Mouse (Mus musculus) T-helper 2 cell (primary cell): ENCODE data around the gene Gm45717.
"Not testable (repeated sequence)": the region's sequence is repeated elsewhere in the genome, so short reads cannot be mapped to it uniquely, and the experiment has no call there.

Experiments used
- in situ Hi-C: fragments of 300-600 bp; cut with MboI, MseI; formaldehyde crosslinking; loops from one replicate; pipeline ENCODE4 v1.15.1; 2025; ENCODE audit warnings: high pct_unique_total_duplicates

Gm45717 gene

GRCm38 (mm10) chr7:140955758-140956555 lies at the start of gene Gm45717, which contains the start of gene Ifitm2:
Gene Gm45717, minus strand, starts transcription at chr7:140955937.
Gene Ifitm2, minus strand, starts transcription at chr7:140955987.
- in situ Hi-C loops: loop anchor here (5.0 kb wide), 2 partner anchors 61 to 96 kb away; partner anchors contain the start of gene Ifitm6

DNA sequence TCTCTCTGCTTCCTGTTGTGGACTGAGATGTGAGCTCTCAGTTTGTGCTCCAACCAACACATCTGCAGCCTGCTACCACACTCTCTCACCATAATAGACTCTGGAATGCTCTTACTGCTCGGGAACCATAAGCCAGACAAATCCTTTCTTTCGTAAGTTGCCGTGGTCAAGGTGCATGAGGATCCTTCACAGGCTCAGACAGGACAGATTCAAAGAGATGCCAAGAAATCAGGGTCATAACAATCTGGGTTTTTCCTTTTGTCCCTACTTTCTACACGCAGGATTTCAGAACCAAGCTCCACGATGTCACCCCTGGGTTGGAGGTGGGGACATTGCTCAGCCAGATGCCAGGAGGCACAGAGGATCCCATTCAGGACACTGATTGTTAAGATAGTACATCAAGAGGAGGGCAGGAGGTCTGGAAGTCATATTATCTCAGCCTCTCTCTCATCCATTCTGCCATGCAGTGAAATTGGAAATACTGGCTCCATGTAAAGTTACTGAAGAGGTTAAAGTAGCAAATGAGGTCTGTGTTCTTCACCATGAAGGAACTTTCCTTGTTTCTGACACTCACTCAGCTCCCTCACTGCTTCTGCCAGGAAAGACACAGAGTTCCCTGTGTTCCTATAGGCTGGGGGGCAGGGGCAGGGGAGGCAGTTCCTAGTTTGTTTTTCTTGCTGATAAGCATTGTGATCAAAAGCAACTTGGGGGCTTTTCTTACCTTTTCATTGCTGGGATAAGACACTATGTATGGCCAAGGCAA lies 47.7 kb upstream of the Gm45717 start:
- in situ Hi-C loops: no loop called here

- in situ Hi-C loops: no loop called here
Observed at GRCm38 (mm10) chr7:141000881-141001708, 45.4 kb upstream of the Gm45717 start.

GRCm38 (mm10) chr7:140998853-140999700 lies 43.3 kb upstream of the Gm45717 start:
- in situ Hi-C loops: no loop called here

DNA sequence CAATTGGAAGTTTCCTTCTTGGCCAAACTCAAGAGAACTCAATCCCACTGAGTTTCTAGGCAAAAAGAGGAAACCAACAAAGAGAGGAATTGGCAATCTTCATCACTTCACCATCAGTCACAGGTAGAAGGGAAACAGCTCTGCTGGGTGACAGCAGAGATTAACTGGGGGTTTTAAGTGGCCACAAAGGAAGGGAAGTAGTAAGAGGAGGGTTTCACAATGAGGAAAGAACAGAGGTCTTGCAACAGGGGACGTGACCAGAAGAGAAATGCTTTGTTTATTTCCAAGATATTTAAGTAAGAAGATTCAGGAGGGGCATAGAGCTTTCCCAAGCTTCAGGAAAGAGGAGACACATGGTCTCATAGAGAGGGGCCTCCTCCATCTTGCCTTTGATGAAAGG lies 42.1 kb upstream of the Gm45717 start:
- in situ Hi-C loops: no loop called here

DNA sequence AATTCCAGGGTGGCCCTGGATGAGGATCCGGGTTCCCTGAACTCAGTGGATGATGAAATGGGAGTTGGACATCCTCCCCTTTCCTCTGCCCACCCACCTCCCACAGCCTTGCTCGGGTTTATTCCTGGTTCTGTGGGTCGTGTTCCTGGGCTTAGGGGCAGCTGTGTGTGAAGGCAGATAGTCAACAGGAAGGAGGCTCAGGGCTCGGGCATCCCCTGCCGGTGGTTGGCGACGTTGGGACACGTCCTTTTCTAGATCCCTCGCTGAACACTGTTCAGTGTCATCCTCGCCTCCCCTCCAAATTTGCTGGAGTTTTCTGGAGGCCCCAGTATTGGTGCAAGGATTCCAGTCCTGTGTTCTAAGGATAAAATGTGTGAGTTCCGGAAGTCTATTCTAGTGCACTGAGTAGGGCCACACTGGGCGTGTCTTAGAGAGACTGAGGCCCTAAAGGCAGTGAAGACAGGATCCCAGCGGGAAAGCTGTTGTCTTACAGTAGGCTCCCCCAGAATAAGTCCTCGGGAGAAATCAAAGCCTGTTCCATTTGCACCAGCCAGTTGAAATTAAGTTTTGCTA lies 35.5 kb upstream of the Gm45717 start:
- in situ Hi-C loops: no loop called here

GRCm38 (mm10) chr7:140990622-140991021 lies 34.9 kb upstream of the Gm45717 start:
- in situ Hi-C loops: no loop called here

DNA sequence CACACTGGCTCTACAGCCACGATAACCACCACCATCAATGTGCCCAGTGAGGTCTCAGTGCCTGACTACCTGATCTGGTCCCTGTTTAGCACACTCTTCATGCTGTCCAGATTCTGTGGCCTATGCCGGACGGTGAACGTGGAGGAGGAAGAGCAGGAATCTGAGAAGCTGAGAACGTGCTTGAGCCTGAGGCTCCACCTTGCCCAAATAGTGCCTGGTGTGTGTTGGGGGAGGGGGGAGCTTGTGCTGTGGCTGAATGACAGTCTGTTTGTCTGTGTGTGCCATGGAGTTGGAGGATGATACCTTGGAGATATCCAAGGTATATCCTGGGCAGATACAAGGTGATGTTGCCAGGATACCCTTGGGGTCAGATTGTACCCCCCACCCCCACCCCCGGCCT lies 34.4 kb upstream of the Gm45717 start:
- in situ Hi-C loops: no loop called here

GRCm38 (mm10) chr7:140989022-140989421 lies 33.3 kb upstream of the Gm45717 start:
- in situ Hi-C loops: no loop called here

DNA sequence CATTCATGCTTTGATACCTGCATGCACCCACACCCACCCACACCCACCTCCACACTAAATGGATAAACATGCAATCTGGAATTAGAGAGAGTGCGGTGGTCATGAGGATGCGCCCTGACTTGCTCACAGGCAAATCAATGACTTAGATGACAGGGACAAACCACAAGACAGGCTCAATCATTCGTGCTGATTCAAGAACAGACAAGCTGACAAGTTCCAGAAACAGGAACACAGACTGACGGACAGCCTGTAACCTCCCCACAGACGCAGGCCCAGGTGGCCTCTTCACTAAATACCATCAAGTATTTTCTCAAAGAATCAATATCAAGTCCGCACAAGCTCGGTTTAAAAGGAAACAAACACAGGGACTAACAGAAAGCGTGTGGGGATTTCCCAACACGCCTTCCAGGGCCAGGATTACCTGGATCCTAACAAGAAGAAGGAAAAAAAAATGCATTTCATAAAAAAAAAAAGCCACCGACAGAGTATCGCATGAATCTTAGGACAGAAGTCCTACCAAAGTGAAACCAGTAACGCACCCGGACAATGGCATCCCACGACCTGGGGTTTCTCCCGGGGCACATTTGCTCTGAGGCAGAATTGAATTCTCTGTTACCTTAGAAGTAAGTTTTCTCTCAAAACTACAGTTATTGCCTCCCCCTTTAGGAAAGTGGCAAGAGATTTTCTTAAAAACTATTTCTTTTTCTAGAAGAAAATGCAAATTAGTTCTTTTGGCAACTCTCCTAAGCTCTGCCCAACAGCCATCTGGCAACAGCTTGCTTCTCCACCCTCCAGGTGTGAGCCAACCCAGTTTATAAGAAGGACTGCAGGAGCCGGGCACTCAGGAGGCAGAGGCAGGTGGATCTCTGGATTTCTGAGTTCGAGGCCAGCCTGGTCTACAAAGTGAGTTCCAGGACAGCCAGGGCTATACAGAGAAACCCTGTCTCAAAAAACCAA lies 31.7 kb upstream of the Gm45717 start:
- in situ Hi-C loops: no loop called here

GRCm38 (mm10) chr7:140982971-140983370 lies 27.2 kb upstream of the Gm45717 start:
- in situ Hi-C loops: no loop called here

DNA sequence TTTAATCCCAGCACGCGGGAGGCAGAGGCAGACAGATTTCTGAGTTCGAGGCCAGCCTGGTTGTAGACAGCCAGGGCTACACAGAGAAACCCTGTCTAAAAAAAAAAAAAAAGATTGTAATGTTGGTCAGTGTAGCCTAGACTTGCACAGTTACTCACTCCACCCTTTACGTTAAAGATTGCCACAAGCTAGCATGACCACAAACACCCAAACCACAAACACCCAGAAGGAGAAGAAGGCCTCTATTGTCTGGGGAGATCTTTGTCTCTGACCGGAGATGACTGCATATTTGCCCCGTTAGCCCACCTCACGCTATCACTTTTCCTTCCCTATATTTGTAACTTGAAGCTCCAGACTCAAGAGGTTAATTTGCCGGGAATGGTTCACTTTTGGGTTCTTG lies 26.0 kb upstream of the Gm45717 start:
- in situ Hi-C loops: no loop called here

DNA sequence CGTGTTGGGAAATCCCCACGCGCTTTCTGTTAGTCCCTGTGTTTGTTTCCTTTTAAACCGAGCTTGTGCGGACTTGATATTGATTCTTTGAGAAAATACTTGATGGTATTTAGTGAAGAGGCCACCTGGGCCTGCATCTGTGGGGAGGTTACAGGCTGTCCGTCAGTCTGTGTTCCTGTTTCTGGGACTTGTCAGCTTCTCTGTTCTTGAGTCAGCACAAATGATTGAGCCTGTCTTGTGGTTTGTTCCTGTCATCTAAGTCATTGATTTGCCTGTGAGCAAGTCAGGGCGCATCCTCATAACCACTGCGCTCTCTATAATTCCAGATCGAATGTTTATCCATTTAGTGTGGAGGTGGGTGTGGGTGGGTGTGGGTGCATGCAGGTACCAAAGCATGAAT lies 21.0 kb upstream of the Gm45717 start:
- in situ Hi-C loops: not testable (repeated sequence)

DNA sequence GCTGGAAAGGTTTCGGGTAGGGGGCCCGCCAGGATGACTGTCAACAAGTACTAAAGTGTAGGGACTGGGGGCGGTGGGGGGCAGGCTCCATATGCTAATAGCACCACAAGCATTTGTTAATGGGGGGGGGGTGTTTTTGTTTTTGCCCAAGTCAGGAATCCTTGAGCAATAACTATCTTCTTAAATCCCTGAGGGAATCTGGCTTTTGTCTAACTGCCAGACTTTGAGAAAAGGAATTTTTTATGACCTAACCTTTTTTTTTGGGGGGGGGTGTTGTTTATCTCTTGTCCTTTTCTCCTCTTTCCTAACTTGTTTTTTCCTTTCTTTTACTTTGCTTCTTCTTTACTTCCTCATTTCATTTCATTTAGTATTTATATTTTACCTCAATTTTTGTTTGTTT lies 19.7 kb upstream of the Gm45717 start:
- in situ Hi-C loops: no loop called here

DNA sequence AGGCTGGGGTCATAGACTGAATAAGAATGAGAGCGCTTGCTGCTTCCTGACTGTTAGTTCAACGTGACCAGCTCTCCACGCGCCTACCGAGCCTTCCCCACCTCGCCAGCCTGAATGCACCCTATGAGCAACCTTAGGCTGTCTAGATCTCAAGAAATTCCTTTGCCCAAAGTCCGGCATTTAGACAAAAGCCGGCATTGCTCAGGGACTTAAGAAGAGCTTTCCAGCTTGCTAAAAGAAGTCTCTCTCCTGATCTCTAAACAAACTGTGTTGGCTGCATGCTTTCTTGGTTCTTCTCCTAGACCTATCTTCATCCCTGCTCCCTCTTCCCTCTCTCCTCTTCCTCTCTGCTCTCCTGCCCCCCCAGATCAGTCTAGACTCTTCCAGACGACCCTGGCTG lies 19.2 kb upstream of the Gm45717 start:
- in situ Hi-C loops: no loop called here

- in situ Hi-C loops: no loop called here
Observed at GRCm38 (mm10) chr7:140973396-140974165, 17.8 kb upstream of the Gm45717 start.

DNA sequence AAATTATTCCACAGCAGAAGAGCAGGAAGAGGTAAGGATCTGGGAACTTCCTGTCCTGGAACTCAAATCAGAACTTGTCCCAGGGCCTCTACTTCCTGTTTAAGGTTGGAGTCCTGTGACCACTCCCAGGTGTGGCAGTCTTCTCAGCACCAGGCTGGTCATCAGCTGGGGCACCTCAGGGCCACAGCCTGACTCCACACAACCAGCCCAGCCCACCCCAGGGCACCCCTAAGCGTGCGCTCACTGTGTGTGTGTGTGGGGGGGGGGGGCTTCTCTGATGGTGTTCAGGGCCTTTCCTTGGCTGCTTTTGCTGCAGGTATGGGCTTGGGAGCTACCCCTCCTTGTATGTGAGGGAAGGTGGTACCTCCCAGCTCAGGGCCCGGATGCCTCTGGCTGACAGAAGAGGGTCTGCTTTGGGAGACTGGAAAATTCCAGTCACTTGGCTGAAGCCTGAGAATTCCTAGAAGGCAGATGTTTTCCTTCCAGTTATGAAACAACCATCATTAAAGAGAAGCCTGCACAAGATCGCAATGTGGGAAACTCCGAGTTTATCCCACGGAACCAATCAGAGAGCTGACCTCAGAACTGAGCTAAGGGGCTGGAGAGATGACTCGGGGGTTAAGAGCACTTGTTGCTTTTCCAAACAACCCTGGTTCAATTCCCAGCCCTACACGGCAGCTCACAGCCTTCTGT lies 15.9 kb upstream of the Gm45717 start:
- in situ Hi-C loops: no loop called here

DNA sequence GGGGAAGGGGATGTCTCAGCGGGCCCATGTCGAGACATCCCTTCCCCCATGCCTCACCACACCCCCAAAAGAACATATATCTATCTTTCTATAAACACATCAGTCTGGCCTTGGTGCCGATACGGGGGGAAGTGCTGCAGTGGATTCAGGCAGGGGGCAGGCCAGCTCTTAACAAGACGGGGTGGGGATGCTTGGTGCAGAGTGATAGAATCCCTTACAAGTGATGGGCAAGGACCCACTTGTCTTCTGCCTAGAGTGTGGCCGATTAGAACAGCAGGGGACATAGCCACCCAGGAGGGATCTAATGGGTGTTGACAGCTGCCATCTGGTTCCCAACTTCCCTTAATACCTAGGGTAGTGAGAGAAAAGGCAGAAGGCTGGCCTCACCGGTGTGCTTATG lies 15.2 kb upstream of the Gm45717 start:
- in situ Hi-C loops: no loop called here
